ENCODE assay signal across 8 mouse cellular contexts in the genomic region with DNA sequence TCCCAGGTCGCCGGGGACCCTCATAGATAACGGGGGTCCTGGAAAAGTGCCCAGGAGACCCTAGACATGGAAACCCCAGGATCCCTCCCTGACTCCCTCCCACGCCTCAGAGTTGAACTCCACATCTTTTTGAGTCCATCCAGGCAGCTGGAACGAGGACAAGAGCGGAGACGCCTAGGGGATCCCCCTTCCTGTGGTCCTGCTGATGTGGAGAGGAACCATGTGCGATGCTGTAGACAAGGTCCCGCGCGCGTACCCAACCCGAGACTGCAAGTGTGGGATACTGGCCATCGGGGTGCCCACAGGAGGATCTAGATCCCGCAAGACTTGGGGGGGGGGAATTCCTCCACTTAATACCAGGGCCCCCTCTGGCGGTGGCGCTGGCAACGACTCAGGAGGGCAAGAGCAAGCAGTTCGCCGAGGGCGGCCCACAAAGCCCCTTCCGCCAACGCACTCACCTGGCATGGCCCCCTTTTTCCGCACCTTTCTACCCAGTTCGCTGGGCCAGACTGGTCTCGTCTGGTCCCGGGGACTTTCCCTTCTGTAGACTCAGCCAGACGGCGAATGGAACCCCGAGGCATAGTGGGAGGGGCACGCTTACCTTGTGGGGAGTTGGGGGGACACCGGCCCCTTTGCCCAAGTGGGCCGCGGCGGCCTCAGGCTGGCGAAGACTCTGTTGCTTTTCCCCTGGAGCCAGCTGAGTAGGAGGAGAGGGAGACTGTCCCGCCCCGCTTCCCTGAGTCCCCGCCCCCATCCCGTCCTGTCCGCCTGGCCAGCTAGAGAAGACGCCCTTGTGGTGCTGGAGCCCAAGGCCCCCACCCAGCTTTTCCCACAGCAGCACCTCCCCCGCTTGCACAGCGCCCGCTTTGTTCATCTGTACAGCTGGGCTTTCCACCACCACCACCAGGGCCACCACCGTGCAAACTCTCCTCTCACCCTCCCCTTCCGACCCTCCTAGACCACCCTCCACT. TPM values are rescaled to one million over a fixed set of nuclear protein-coding genes. Genes with fewer than 3 reads are reported as not detected.
DNase-seq lines count a peak whose midpoint lies in the region; ATAC-seq lines count a peak whose summit lies in the region.

Phldb1 (minus strand) TSS at position 675 of the 971 bp plus-strand sequence.

- ATAC-seq in hindbrain, embryonic 12.5 days (ENCODE audit: low FRiP score), result peak; percentile 79

- under 1% methylated on average over 47 of the region's 47 CpGs for WGBS in hindbrain, embryonic 12.5 days

- H3K4me3 ChIP-seq in hindbrain, embryonic 12.5 days, result peak within 1 kb of the TSS; percentile 59

- H3K27me3 ChIP-seq in hindbrain, embryonic 12.5 days, result peaks cover 23% of the 10 kb centered on the region

- no peaks in the 10 kb centered on the region for H3K9me3 ChIP-seq in hindbrain, embryonic 12.5 days (replicated peaks)

- H3K4me2 ChIP-seq in hindbrain, embryonic 12.5 days (replicated peaks), result peak within 1 kb of the TSS; percentile 94

- DNase-seq in MN1 (ENCODE audit: low spot score), result peak; percentile 77
- DNase-seq in cerebellum, adult 11-12 months, result peak; percentile 54
- peak; percentile 64 to 69 for DNase-seq in frontal cortex, postnatal 10 days (ENCODE audit: low spot score in 2 of 2)
- peak in 1 of 2 experiments; percentile 64 for DNase-seq in layer of hippocampus, postnatal 14 days (ENCODE audit: low spot score in 2 of 2)
- DNase-seq in lung, postnatal 14 days, result peak; percentile 84
- peak; percentile 86 for DNase-seq in retina, postnatal 1 day
- DNase-seq in yolk sac, embryonic 10.5 days (ENCODE audit: low spot score), result peak; percentile 86

- H3K9ac ChIP-seq in hindbrain, embryonic 12.5 days, result peak within 1 kb of the TSS; percentile 67

- H3K4me1 ChIP-seq in hindbrain, embryonic 12.5 days, result peaks cover 32% of the 10 kb centered on the region

- no peaks in the 10 kb centered on the region for H3K36me3 ChIP-seq in hindbrain, embryonic 12.5 days

- H3K27ac ChIP-seq in hindbrain, embryonic 12.5 days, result peak within 1 kb of the TSS; percentile 52

RNA-seq across cellular contexts. Expression of gene Phldb1, which starts in this region (rescaled TPM):
- 70.8 and 74.1 TPM in 2 replicates for polyA plus RNA-seq in hindbrain, embryonic 12.5 days (2016; fragmentation: Nextera tagmentation; extraction: Ambion mirVana)
- 10 to 100 TPM; 98.3 to 98.6 TPM for total RNA-seq in layer of hippocampus, postnatal 14 days (2021)
